Mouse (Mus musculus) forebrain, postnatal 0 days (tissue): ENCODE measurements at regions not wholly inside any gene's neighbourhood (a gene's known extent, or its start where the extent isn't known, plus 50 kb on each side); places are given as distances from the start of the nearest gene placed in this dataset.

ENCODE experiments used
- ATAC-seq: fragments of 200-750 bp; cut with Nextera tagmentation; 2 replicates; pipeline ENCODE4 v1.8.0; 2017; ENCODE audit warnings: mild to moderate bottlenecking, moderate library complexity
- DNase-seq: peaks from one replicate; pipeline ENCODE4 v3.0.0-alpha.2; 2015
- H3K27ac ChIP-seq: fragments of 300-500 bp; sonication (generic); 2 replicates; pipeline ENCODE4 v1.5.1; 2014; ENCODE audit warnings: low read depth, mild to moderate bottlenecking, antibody characterized with exemption, low read length, moderate library complexity, mixed read lengths
- H3K27me3 ChIP-seq: fragments of 300-500 bp; sonication (generic); 2 replicates; pipeline ENCODE4 v1.6.1; 2014; ENCODE audit warnings: mild to moderate bottlenecking, low read length, mixed read lengths; ENCODE audit not compliant: insufficient read depth
- H3K36me3 ChIP-seq: fragments of 300-500 bp; sonication (generic); 2 replicates; pipeline ENCODE4 v1.6.1; 2014; ENCODE audit warnings: mild to moderate bottlenecking, moderate library complexity; ENCODE audit not compliant: insufficient read depth
- H3K4me1 ChIP-seq: fragments of 300-500 bp; sonication (generic); 2 replicates; pipeline ENCODE4 v1.6.1; 2014; ENCODE audit warnings: antibody characterized with exemption; ENCODE audit not compliant: insufficient read depth
- H3K4me2 ChIP-seq: fragments of 300-500 bp; sonication (generic); 2 replicates; pipeline ENCODE4 v1.6.1; 2014; ENCODE audit warnings: low read depth, mild to moderate bottlenecking, moderate library complexity
- H3K4me3 ChIP-seq: fragments of 300-500 bp; sonication (generic); 2 replicates; pipeline ENCODE4 v1.5.1; 2014; ENCODE audit warnings: low read depth, low read length, mixed read lengths
- H3K9ac ChIP-seq: fragments of 300-500 bp; sonication (generic); 2 replicates; pipeline ENCODE4 v1.6.1; 2014; ENCODE audit warnings: mild to moderate bottlenecking
- H3K9me3 ChIP-seq: fragments of 300-500 bp; sonication (generic); 2 replicates; pipeline ENCODE4 v1.6.1; 2016; ENCODE audit warnings: low read length
- CTCF ChIP-seq: sonication (generic); IDR thresholded peaks from 2 replicates; pipeline ENCODE4 v1.5.1; 2016; ENCODE audit warnings: antibody characterized with exemption, control low read depth, low read depth
- WGBS: fragments of 180-500 bp; shearing (Covaris S2); extraction: QIAGEN DNeasy Blood & Tissue Kit; methylation state at CpG from one replicate; pipeline ENCODE4 v1.1.7; 2014; 5-methylcytosine and 5-hydroxymethylcytosine counted together

GRCm38 (mm10) chr14:105817481-105817880, 79.1 kb downstream of the Spry2 start:
- ATAC-seq = no peak

GRCm38 (mm10) chr14:105815827-105816226, 80.8 kb downstream of the Spry2 start:
- Histone ChIP-seq H3K9ac (peak overlapping the region; percentile 31; the same call in 1 of the 2 replicates), H3K4me1 (no peaks in the 10 kb centered on the region), H3K27ac (no peak overlapping the region), H3K36me3 (no peaks in the 10 kb centered on the region), H3K4me3 (peak overlapping the region; percentile 28), H3K4me2 (peak overlapping the region; percentile 47), H3K9me3 (no peaks in the 10 kb centered on the region), H3K27me3 (no peaks in the 10 kb centered on the region)
- no peak for TF ChIP-seq CTCF
- peak; percentile 16 for DNase-seq
- WGBS = 10% methylated on average over 6 of the region's 6 CpGs
- ATAC-seq = no peak

More at GRCm38 (mm10) chr14:105817481-105817880, 79.1 kb downstream of the Spry2 start:
- Histone ChIP-seq H3K4me2 (no peak overlapping the region), H3K36me3 (no peaks in the 10 kb centered on the region), H3K27me3 (no peaks in the 10 kb centered on the region), H3K27ac (no peak overlapping the region), H3K4me1 (no peaks in the 10 kb centered on the region), H3K9ac (no peak overlapping the region), H3K4me3 (no peak overlapping the region), H3K9me3 (no peaks in the 10 kb centered on the region)
- 86% methylated on average over 6 of the region's 6 CpGs for WGBS
- no peak for TF ChIP-seq CTCF
- no peak for DNase-seq

GRCm38 (mm10) chr14:105815281-105815680, 81.3 kb downstream of the Spry2 start:
- peak; percentile 31 for DNase-seq
- Histone ChIP-seq H3K9me3 (no peaks in the 10 kb centered on the region), H3K4me2 (peak overlapping the region; percentile 47), H3K27ac (no peak overlapping the region), H3K4me3 (peak overlapping the region; percentile 28), H3K36me3 (no peaks in the 10 kb centered on the region), H3K9ac (peak overlapping the region; percentile 31), H3K27me3 (no peaks in the 10 kb centered on the region), H3K4me1 (no peaks in the 10 kb centered on the region)
- no peak for TF ChIP-seq CTCF
- peak; percentile 23; the same call in 1 of the 2 replicates for ATAC-seq
- WGBS = 5% methylated on average over 12 of the region's 12 CpGs

GRCm38 (mm10) chr14:105813661-105814060, 83.0 kb downstream of the Spry2 start:
- TF ChIP-seq CTCF = no peak
- ATAC-seq = no peak

GRCm38 (mm10) chr14:105813097-105813496, 83.5 kb downstream of the Spry2 start:
- Histone ChIP-seq H3K4me3 (no peak overlapping the region), H3K4me2 (no peak overlapping the region), H3K36me3 (no peaks in the 10 kb centered on the region), H3K9me3 (no peaks in the 10 kb centered on the region), H3K27ac (no peak overlapping the region), H3K4me1 (no peaks in the 10 kb centered on the region), H3K27me3 (no peaks in the 10 kb centered on the region), H3K9ac (no peak overlapping the region)
- whole genome bisulfite sequencing = 92% methylated on average over 6 of the region's 6 CpGs
- TF ChIP-seq CTCF = no peak
- DNase-seq = no peak
- no peak for ATAC-seq

More at GRCm38 (mm10) chr14:105813661-105814060, 83.0 kb downstream of the Spry2 start:
- Histone ChIP-seq H3K9me3 (no peaks in the 10 kb centered on the region), H3K4me2 (no peak overlapping the region), H3K4me1 (no peaks in the 10 kb centered on the region), H3K27me3 (no peaks in the 10 kb centered on the region), H3K9ac (no peak overlapping the region), H3K27ac (no peak overlapping the region), H3K36me3 (no peaks in the 10 kb centered on the region), H3K4me3 (no peak overlapping the region)
- no peak for DNase-seq

GRCm38 (mm10) chr14:105805762-105806161, 90.9 kb downstream of the Spry2 start:
- no peak overlapping the region for H3K27ac ChIP-seq
- no peaks in the 10 kb centered on the region for H3K4me1 ChIP-seq
- no peak for TF ChIP-seq CTCF
- no peak overlapping the region for H3K4me2 ChIP-seq
- no peak overlapping the region for H3K4me3 ChIP-seq
- no peaks in the 10 kb centered on the region for H3K9me3 ChIP-seq
- H3K36me3 ChIP-seq = no peaks in the 10 kb centered on the region
- 81% methylated on average over 6 of the region's 6 CpGs for WGBS
- no peaks in the 10 kb centered on the region for H3K27me3 ChIP-seq
- H3K9ac ChIP-seq = no peak overlapping the region
- DNase-seq = no peak
- ATAC-seq = no peak

GRCm38 (mm10) chr14:105805362-105805761, 91.3 kb downstream of the Spry2 start:
- no peak overlapping the region for H3K4me3 ChIP-seq
- no peaks in the 10 kb centered on the region for H3K36me3 ChIP-seq
- no peaks in the 10 kb centered on the region for H3K27me3 ChIP-seq
- no peak overlapping the region for H3K9ac ChIP-seq
- no peaks in the 10 kb centered on the region for H3K9me3 ChIP-seq
- no peak for TF ChIP-seq CTCF
- no peak overlapping the region for H3K27ac ChIP-seq
- no peak for DNase-seq
- H3K4me1 ChIP-seq = no peaks in the 10 kb centered on the region
- WGBS = 78% methylated on average over 5 of the region's 5 CpGs
- no peak overlapping the region for H3K4me2 ChIP-seq
- no peak for ATAC-seq
